Mouse (Mus musculus) Patski (cell line): ENCODE data around the gene Cenpu. TPM values are rescaled to one million over a fixed set of nuclear protein-coding genes. Genes with fewer than 3 reads are reported as not detected.

ENCODE experiments used
- ATAC-seq: fragments of 100-300 bp; one replicate; pipeline ENCODE4 v1.8.0; 2021
- CTCF ChIA-PET: fragments of 350-600 bp; sonication (Branson Sonifier 250); formaldehyde crosslinking; loops from one replicate; lab custom pipeline; 2022; ENCODE audit warnings: inconsistent platforms; lab: Charles Lee
- POLR2A ChIA-PET: fragments of 350-600 bp; sonication (Branson Sonifier 250); formaldehyde crosslinking; loops from one replicate; lab custom pipeline; 2022; ENCODE audit warnings: antibody characterized with exemption, inconsistent platforms; lab: Charles Lee
- DNase-seq: peaks from one replicate; pipeline ENCODE4 v3.0.0-alpha.2; 2011; ENCODE audit warnings: low read depth, low spot score
- H3K27me3 ChIP-seq: fragments of 371-371 bp; one replicate; pipeline ENCODE4 v1.5.1; 2021
- CTCF ChIP-seq: fragments of 100-300 bp; IDR thresholded peaks from one replicate; pipeline ENCODE4 v1.5.1; 2021
- in situ Hi-C: fragments of 300-500 bp; cut with MboI; formaldehyde crosslinking; loops from 3 replicates; pipeline ENCODE4 v1.11.1; 2018; ENCODE audit warnings: low pct_unique_long_range_greater_than_20kb, mixed read lengths
- polyA plus RNA-seq: library from polyadenylated mRNA; unstranded; gene quantifications from one replicate; pipeline ENCODE4 v1.2.3, GENCODE M21; 2021

Gene Cenpu
- polyA plus RNA-seq, 1 experiment from 2014 or later, result 7.9 TPM

DNA sequence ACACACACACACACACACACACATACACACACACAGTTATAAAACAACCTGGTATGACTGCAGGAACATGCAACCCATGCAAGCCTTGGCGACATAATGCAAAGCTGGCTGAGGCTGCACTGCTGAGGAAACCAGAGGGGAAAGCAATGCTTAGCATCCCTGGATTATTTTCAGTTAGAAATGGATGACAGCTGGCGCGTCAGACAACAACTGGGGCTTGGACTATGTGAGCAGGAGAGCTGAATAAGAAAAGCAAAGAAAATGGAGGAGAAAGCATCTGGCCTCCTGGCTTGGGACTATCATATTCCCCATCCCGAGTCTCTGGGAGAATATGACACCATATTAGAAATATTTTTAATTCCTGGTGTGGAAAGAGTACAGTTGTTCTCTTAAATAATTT, 61.1 kb downstream of the Cenpu start:
- ATAC-seq, result no peak
- in situ Hi-C loops, result no loop called here
- TF ChIP-seq CTCF, result no peak
- POLR2A ChIA-PET, result interaction anchor here (0.5 kb wide), 1 partner anchor 43 kb away, joined by 3 read pairs; no protein-coding TSS in a partner anchor
- DNase-seq, result no peak
- CTCF ChIA-PET, result interaction anchor here (0.7 to 1.7 kb wide), 3 partner anchors 14 to 49 kb away, joined by 3 to 4 read pairs (median 3); no protein-coding TSS in a partner anchor
- H3K27me3 ChIP-seq, result no peaks in the 10 kb centered on the region

DNA sequence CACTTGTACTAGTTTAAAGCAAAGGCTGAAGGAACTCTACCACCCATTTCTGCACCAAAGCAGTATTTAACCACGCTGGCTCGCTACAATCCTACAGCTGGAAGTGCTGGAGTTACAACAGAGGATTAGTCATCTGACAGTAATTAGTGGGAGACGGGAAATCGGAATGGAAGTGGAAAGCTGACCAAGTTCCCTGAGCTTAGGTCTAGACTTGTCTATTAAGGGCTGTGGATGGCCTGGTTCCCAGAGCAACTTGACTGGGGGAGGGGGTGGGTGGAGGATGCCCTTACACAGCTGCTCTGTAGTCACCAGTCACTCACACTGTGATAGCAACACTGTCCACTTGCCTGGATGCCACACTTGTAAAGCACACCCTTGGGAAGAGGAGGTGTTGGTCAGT, 61.5 kb downstream of the Cenpu start:
- ChIA-PET CTCF (interaction anchor here (0.7 to 1.7 kb wide), 4 partner anchors 14 to 49 kb away, joined by 3 to 4 read pairs (median 3); no protein-coding TSS in a partner anchor), POLR2A (interaction anchor here (0.5 kb wide), 1 partner anchor 43 kb away, joined by 3 read pairs; no protein-coding TSS in a partner anchor)
- ATAC-seq (peak; percentile 18), DNase-seq (peak; percentile 58)
- TF ChIP-seq CTCF, result no peak
- no peaks in the 10 kb centered on the region for H3K27me3 ChIP-seq
- in situ Hi-C loops, result no loop called here

DNA sequence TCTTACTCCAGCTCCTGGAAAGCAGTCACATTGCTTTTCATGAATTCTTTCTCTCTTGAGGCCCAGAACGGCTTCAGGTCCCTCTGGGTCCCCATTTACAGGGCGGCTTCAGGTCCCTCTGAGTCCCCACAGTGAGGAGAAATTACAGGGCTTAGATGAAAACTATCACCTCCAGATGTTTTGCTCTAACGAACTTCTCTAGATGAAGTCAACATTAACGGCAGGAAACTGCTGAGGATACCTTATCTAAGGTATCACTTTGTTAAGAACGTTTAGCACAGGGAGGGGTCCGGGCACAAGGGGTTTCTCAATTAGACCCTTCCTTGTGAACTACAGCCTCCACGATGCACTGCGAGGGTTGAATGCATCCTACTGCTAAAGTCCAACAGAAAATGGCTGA, 64.1 kb downstream of the Cenpu start:
- no peak for DNase-seq

DNA sequence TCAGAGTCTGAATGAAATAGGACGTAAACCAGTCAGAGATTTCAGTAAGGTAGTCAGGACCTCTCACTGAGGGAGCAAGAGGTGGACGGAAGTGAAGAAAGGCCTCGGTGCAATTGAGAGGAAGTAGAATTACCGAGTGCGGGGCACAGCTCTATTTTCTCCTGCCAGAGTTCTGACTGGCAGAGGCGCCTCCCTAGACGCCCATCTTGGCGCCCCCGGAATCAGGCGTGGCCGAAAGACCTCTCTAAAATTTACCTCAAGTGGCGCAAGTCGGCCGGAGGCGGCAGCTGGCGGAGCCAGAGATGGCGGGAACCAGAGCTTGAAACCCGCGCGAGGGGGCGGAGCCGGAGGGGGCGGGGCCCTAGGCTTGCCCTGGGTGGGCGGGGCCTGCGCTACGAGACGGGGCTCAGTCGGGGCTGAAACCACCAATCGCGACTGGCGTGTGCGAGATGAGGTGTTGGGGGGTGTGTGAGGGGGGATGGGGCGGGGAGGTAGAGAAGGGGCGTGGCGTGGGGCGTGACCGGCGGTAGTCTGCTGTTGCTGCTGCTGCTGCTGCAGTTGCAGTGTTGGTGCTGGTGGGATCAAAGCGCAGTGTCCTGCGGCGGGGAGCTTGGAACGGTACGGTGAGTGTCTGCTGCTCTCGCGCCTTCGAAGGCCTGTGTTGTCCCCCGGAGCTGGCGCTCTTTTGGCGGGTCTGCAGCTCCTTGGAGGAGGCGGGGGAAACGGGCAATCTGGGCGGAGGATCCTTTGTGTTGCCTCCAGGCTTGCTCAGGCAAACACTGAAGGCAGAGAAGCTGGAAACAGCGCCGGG, 65.3 kb downstream of the Cenpu start, which contains the start of the genes Primpol and Casp3:
Primpol (minus strand) TSS at position 334 of the 811 bp plus-strand sequence.
Casp3 (plus strand) TSS at position 413 of the 811 bp plus-strand sequence.
- POLR2A ChIA-PET, result interaction anchor here (0.6 kb wide), 1 partner anchor 535 kb away, joined by 3 read pairs; no protein-coding TSS in a partner anchor

More for the DNA sequence above, 64.1 kb downstream of the Cenpu start:
- ChIA-PET POLR2A (no interaction called here), CTCF (no interaction called here)
- no peaks in the 10 kb centered on the region for H3K27me3 ChIP-seq
- no peak for ATAC-seq
- in situ Hi-C loops, result no loop called here
- TF ChIP-seq CTCF, result no peak

DNA sequence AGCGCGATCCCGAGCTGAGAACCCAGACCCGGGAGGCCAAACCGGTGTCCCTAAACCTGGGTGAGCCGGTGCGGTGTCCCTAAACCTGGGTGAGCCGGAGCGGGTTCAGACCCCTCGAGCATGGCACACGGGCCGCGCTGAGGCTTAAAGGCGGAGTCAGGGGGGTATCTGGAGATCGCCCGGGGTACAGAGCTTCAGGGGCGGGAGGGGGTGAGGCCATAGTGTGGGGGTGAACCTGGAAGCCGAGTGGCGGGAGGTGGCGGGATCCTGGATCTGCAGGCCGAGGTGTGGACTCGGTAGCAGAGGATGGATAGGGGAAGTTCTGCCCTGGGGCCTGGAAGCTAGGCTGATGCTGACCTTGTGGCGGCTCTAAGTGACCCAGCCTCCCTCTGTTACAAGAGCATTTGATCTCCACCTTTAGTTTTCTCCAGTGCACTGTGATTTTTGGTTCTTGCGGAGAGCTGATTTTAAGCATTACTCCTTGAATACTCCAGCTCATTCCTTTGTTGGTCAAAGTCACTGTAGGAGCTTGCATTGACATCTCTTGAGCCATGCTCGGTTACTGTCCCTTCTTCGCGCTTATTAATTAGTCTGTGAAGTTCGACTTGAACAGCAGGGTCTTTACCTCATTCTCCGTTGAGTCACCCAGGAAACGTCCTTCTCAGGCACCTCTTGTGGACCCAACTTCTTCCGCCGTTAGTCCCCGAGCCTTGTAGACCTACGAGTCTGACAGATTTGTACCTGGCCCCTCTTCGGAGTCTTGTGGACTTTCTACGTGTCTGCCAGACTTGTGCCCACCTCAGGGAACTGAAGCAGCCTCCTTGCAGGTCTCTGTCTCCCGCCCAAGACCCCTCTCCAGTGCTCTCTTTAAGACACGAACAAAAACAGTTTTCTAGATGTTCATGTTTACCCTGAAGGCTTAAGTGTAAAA, 66.1 kb downstream of the Cenpu start:
- CTCF ChIA-PET, result interaction anchor here (1.3 kb wide), 2 partner anchors 11 to 21 kb away, joined by 3 to 4 read pairs; no protein-coding TSS in a partner anchor
- peak; percentile 15 for ATAC-seq
- no peak for DNase-seq
- TF ChIP-seq CTCF, result no peak
- in situ Hi-C loops, result no loop called here
- H3K27me3 ChIP-seq, result no peaks in the 10 kb centered on the region
- POLR2A ChIA-PET, result interaction anchor here (0.6 kb wide), 3 partner anchors 13 to 534 kb away, joined by 3 to 4 read pairs (median 3); no protein-coding TSS in a partner anchor

More for the DNA sequence above, 65.3 kb downstream of the Cenpu start, which contains the start of the genes Primpol and Casp3:
- peak; percentile 83 for ATAC-seq
- in situ Hi-C loops, result no loop called here
- peak; percentile 65 for DNase-seq
- CTCF ChIA-PET, result interaction anchor here (1.3 kb wide), 1 partner anchor 20 kb away, joined by 4 read pairs; no protein-coding TSS in a partner anchor
- TF ChIP-seq CTCF, result no peak
- H3K27me3 ChIP-seq, result no peaks in the 10 kb centered on the region

DNA sequence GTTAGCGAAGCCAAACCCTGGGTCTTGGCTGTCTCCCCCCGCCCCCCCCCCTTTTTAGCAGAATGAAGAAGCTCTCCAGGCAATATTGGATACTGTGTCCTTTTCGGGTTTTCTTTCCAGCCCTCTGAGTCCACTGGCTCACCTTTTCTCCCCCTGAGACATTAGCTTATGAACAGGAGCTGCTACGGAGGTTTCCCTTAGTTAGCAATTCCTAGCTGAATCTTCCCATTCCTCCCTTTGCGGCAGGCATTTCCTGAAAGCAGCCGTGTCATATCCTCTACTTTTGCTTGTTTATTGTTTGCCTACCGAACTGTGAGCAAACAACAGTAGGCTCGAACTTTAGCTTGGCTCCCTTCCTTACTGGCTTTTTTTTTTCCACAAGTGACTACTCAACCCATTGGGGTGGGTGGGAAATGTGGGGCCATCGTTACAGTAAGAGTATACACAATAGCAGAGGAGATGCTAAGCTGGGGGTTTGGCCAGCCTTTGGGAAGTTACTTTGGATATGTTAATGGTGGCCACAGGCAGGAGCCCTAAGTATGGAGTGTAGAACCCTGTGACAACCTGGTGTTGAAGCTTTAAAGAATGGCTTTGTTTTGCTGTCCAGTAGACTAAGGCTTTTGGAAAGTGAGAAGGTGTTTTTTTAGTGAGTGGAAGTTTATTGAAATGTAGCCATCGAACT, 67.0 kb downstream of the Cenpu start:
- CTCF ChIA-PET, result interaction anchor here (1.3 kb wide), 1 partner anchor 12 kb away, joined by 3 read pairs; no protein-coding TSS in a partner anchor
- POLR2A ChIA-PET, result interaction anchor here (0.6 kb wide), 2 partner anchors 45 to 337 kb away, joined by 3 read pairs; no protein-coding TSS in a partner anchor
- H3K27me3 ChIP-seq, result no peaks in the 10 kb centered on the region
- TF ChIP-seq CTCF, result no peak
- in situ Hi-C loops, result no loop called here
- DNase-seq, result no peak
- no peak for ATAC-seq

DNA sequence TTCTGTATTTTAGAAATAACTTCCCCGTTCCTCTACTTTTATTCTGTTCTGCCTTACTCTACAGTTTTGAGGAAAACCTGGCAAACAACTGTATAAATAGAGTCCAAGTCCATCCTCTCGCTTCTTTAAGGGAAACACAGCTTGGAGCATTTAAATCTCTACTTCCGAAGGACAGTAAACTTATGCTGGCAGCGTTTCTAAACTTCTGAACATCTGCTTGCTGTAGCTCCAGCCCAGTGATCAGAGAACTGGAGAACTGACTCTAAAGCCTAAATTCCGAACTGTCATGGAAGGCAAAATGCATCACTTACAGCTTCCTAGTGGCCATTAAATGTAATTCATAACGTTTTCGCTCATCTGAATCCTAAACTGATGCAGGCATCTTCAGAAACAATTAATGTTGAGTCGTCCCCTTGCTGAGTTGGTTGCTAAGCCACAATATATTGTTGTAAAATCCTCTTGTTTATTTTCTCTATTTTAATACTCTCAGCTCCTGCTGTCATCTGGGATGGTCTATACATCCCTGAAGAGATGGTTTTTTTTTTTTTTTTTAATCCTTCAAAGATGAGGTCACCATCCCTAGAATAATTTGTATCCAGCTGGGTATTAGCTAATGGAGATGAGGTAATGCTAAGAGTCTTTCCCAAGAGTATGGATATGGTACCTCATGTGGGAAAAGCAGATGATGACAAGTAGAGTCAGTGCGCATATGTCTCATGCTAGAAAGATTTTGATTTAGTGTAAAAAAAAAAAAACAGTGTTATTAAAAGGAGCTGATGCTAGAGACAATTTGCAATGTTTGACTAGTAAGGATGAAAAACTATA, 70.8 kb downstream of the Cenpu start:
- in situ Hi-C loops, result no loop called here
- H3K27me3 ChIP-seq, result no peaks in the 10 kb centered on the region
- DNase-seq (no peak), ATAC-seq (no peak)
- no peak for TF ChIP-seq CTCF
- ChIA-PET POLR2A (interaction anchor here (0.7 kb wide), 1 partner anchor 358 kb away, joined by 4 read pairs; no protein-coding TSS in a partner anchor), CTCF (no interaction called here)

DNA sequence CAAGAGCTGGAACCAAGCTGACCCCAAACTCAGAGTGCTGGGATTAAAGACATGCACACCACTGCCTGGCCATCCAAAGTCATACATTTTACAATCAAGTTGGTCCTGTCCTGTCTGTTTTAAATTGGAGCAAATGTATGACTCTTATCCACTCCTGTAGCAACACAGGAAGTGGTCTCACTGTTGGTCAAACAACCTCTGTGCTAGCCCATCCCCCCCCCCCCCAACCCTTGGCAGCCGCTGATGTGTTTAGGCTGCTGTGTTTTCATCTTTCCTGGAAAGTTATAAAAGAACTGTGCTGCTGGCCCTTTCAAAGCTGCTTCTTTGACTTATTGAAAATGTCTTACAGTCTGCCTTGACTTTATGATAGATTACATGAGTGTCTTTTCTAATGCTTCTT, 73.3 kb downstream of the Cenpu start:
- ATAC-seq, result no peak
- in situ Hi-C loops, result no loop called here
- ChIA-PET CTCF (no interaction called here), POLR2A (no interaction called here)
- DNase-seq, result no peak
- no peaks in the 10 kb centered on the region for H3K27me3 ChIP-seq
- no peak for TF ChIP-seq CTCF
